Mouse (Mus musculus) stomach, embryonic 16.5 days (tissue): Measurements from ENCODE around the gene Tldc1. TPM values are rescaled to one million over a fixed set of nuclear protein-coding genes. Genes with fewer than 3 reads are reported as not detected.
A peak's percentile ranks its signal among the peaks of the same experiment; 100 is the strongest.

Experiments used
- ATAC-seq: fragments of 200-750 bp; cut with Nextera tagmentation; 2 replicates; pipeline ENCODE4 v1.8.0; 2017; ENCODE audit warnings: moderate number of reproducible peaks, moderate TSS enrichment; ENCODE audit not compliant: insufficient read depth, low FRiP score
- H3K27ac ChIP-seq: fragments of 300-500 bp; sonication (generic); 2 replicates; pipeline ENCODE4 v1.5.1; 2014; ENCODE audit warnings: low read length
- H3K27me3 ChIP-seq: fragments of 300-500 bp; sonication (generic); 2 replicates; pipeline ENCODE4 v1.6.1; 2014; ENCODE audit warnings: low read length, control low read depth, mixed read lengths; ENCODE audit not compliant: control insufficient read depth, insufficient read depth
- H3K36me3 ChIP-seq: fragments of 300-500 bp; sonication (generic); 2 replicates; pipeline ENCODE4 v1.6.1; 2014; ENCODE audit warnings: low read length; ENCODE audit not compliant: control insufficient read depth, insufficient read depth
- H3K4me1 ChIP-seq: fragments of 300-500 bp; sonication (generic); 2 replicates; pipeline ENCODE4 v1.6.1; 2014; ENCODE audit warnings: low read length, control low read depth, mixed read lengths; ENCODE audit not compliant: control insufficient read depth, insufficient read depth
- H3K4me2 ChIP-seq: fragments of 300-500 bp; sonication (generic); 2 replicates; pipeline ENCODE4 v1.6.1; 2014; ENCODE audit warnings: low read depth, low read length, mixed read lengths
- H3K4me3 ChIP-seq: fragments of 300-500 bp; sonication (generic); replicated peaks from 2 replicates; pipeline ENCODE4 v1.5.1; 2014; ENCODE audit warnings: mild to moderate bottlenecking, low read length
- H3K9ac ChIP-seq: fragments of 300-500 bp; sonication (generic); 2 replicates; pipeline ENCODE4 v1.6.1; 2014; ENCODE audit warnings: low read length
- H3K9me3 ChIP-seq: fragments of 300-500 bp; sonication (generic); replicated peaks from 2 replicates; pipeline ENCODE4 v1.6.1; 2016; ENCODE audit warnings: low read length, control low read depth; ENCODE audit not compliant: control insufficient read depth
- WGBS: fragments of 180-500 bp; shearing (Covaris S2); extraction: QIAGEN DNeasy Blood & Tissue Kit; methylation state at CpG from one replicate; pipeline ENCODE4 v1.1.7; 2014; 5-methylcytosine and 5-hydroxymethylcytosine counted together
- polyA plus RNA-seq: library from polyadenylated mRNA; unstranded; fragments of >200 nt; fragmentation: Nextera tagmentation; extraction: Ambion mirVana; gene quantifications from 2 replicates; pipeline ENCODE4 v1.2.1, GENCODE M21; 2015

Tldc1 gene
- polyA plus RNA-seq, 1 experiment from 2014 or later = 14.5 TPM

GRCm38 (mm10) chr8:119791804-119792704 lies 13.8 kb upstream of the Tldc1 start:
- H3K9ac ChIP-seq = peak overlapping the region; percentile 54
- 35% methylated on average over 16 of the region's 16 CpGs for WGBS

GRCm38 (mm10) chr8:119789581-119789980 lies 11.4 kb upstream of the Tldc1 start:
- Histone ChIP-seq H3K27ac (no peak overlapping the region), H3K9ac (no peak overlapping the region), H3K4me2 (no peak overlapping the region), H3K36me3 (no peaks in the 10 kb centered on the region), H3K27me3 (no peaks in the 10 kb centered on the region; the same call in 1 of the 2 replicates), H3K9me3 (no peaks in the 10 kb centered on the region), H3K4me1 (peaks cover 18% of the 10 kb centered on the region), H3K4me3 (no peak overlapping the region)
- ATAC-seq = no peak
- WGBS = 85% methylated on average over 7 of the region's 7 CpGs

More at GRCm38 (mm10) chr8:119791804-119792704, 13.8 kb upstream of the Tldc1 start:
- ATAC-seq = peak; percentile 52; the same call in 1 of the 2 replicates
- Histone ChIP-seq H3K4me1 (peaks cover 10% of the 10 kb centered on the region), H3K36me3 (no peaks in the 10 kb centered on the region), H3K27me3 (no peaks in the 10 kb centered on the region), H3K9me3 (no peaks in the 10 kb centered on the region), H3K4me3 (no peak overlapping the region), H3K27ac (peak overlapping the region; percentile 92), H3K4me2 (no peak overlapping the region)

GRCm38 (mm10) chr8:119788607-119789381 lies 10.6 kb upstream of the Tldc1 start:
- WGBS = 76% methylated on average over 9 of the region's 9 CpGs
- Histone ChIP-seq H3K4me2 (no peak overlapping the region), H3K4me3 (no peak overlapping the region), H3K4me1 (peaks cover 18% of the 10 kb centered on the region), H3K27me3 (no peaks in the 10 kb centered on the region; the same call in 1 of the 2 replicates), H3K9me3 (no peaks in the 10 kb centered on the region), H3K9ac (no peak overlapping the region), H3K27ac (no peak overlapping the region), H3K36me3 (no peaks in the 10 kb centered on the region)
- ATAC-seq = no peak

GRCm38 (mm10) chr8:119787341-119787740 lies 9.1 kb upstream of the Tldc1 start:
- H3K4me1 ChIP-seq = peaks cover 18% of the 10 kb centered on the region
- no peak overlapping the region for H3K27ac ChIP-seq
- no peak overlapping the region for H3K4me3 ChIP-seq
- H3K4me2 ChIP-seq = no peak overlapping the region
- no peaks in the 10 kb centered on the region for H3K36me3 ChIP-seq
- H3K9me3 ChIP-seq = no peaks in the 10 kb centered on the region
- no peak overlapping the region for H3K9ac ChIP-seq
- ATAC-seq = no peak
- 38% methylated on average over 4 of the region's 4 CpGs for WGBS
- no peaks in the 10 kb centered on the region; the same call in 1 of the 2 replicates for H3K27me3 ChIP-seq

GRCm38 (mm10) chr8:119786871-119787270 lies 8.7 kb upstream of the Tldc1 start:
- no peak overlapping the region for H3K9ac ChIP-seq
- H3K27ac ChIP-seq = no peak overlapping the region
- H3K4me1 ChIP-seq = peaks cover 15% of the 10 kb centered on the region
- H3K36me3 ChIP-seq = no peaks in the 10 kb centered on the region
- WGBS = 71% methylated on average over 3 of the region's 3 CpGs
- no peak for ATAC-seq
- H3K9me3 ChIP-seq = no peaks in the 10 kb centered on the region
- H3K4me2 ChIP-seq = no peak overlapping the region
- no peaks in the 10 kb centered on the region; the same call in 1 of the 2 replicates for H3K27me3 ChIP-seq
- no peak overlapping the region for H3K4me3 ChIP-seq

- Histone ChIP-seq H3K4me1 (peaks cover 10% of the 10 kb centered on the region; the same call in 1 of the 2 replicates), H3K9me3 (no peaks in the 10 kb centered on the region), H3K4me2 (peak overlapping the region; percentile 22; the same call in 1 of the 2 replicates), H3K9ac (0 out of 2 replicates have a peak overlapping the region, but pooled peaks have one; percentile 31), H3K36me3 (no peaks in the 10 kb centered on the region), H3K27ac (no peak overlapping the region; the same call in 1 of the 2 replicates), H3K27me3 (no peaks in the 10 kb centered on the region; the same call in 1 of the 2 replicates), H3K4me3 (no peak overlapping the region)
- 56% methylated on average over 18 of the region's 18 CpGs for WGBS
- ATAC-seq = no peak
Measured at GRCm38 (mm10) chr8:119785764-119786405, 7.7 kb upstream of the Tldc1 start.

- no peak overlapping the region for H3K4me2 ChIP-seq
- WGBS = 78% methylated on average over 7 of the region's 7 CpGs
- no peaks in the 10 kb centered on the region for H3K9me3 ChIP-seq
- no peaks in the 10 kb centered on the region for H3K36me3 ChIP-seq
- peaks cover 10% of the 10 kb centered on the region; the same call in 1 of the 2 replicates for H3K4me1 ChIP-seq
- no peak overlapping the region for H3K4me3 ChIP-seq
- no peaks in the 10 kb centered on the region; the same call in 1 of the 2 replicates for H3K27me3 ChIP-seq
- no peak for ATAC-seq
- no peak overlapping the region for H3K27ac ChIP-seq
- H3K9ac ChIP-seq = peak overlapping the region; percentile 31
Measured at GRCm38 (mm10) chr8:119784676-119785075, 6.5 kb upstream of the Tldc1 start.

GRCm38 (mm10) chr8:119784141-119784574 lies 5.9 kb upstream of the Tldc1 start:
- Histone ChIP-seq H3K27ac (no peak overlapping the region; the same call in 1 of the 2 replicates), H3K9me3 (no peaks in the 10 kb centered on the region), H3K4me2 (no peak overlapping the region), H3K36me3 (no peaks in the 10 kb centered on the region), H3K27me3 (no peaks in the 10 kb centered on the region; the same call in 1 of the 2 replicates), H3K4me1 (peaks cover 10% of the 10 kb centered on the region; the same call in 1 of the 2 replicates), H3K9ac (peak overlapping the region; percentile 31), H3K4me3 (no peak overlapping the region)
- 54% methylated on average over 9 of the region's 9 CpGs for WGBS
- no peak for ATAC-seq
